Mouse (Mus musculus): ENCODE results near the gene Aldoart2. TPM values are rescaled to one million over a fixed set of nuclear protein-coding genes. Genes with fewer than 3 reads are reported as not detected.
"Not testable (repeated sequence)": the region's sequence is repeated elsewhere in the genome, so short reads cannot be mapped to it uniquely, and the experiment has no call there.

Gene Aldoart2
- polyA plus RNA-seq, 1 experiment from 2014 or later: not detected

- H3K27me3 ChIP-seq: no peaks in the 10 kb centered on the region
- H3K27ac ChIP-seq: no peak overlapping the region
- no peak for ATAC-seq
- peaks cover 10% of the 10 kb centered on the region for H3K4me1 ChIP-seq (replicated peaks)
- no peaks in the 10 kb centered on the region for H3K36me3 ChIP-seq
- no peak overlapping the region for H3K4me3 ChIP-seq (replicated peaks)
- no peaks in the 10 kb centered on the region for H3K9me3 ChIP-seq
- WGBS: 90% methylated on average over 3 of the region's 3 CpGs
- no peak overlapping the region for H3K9ac ChIP-seq (replicated peaks)
- H3K4me2 ChIP-seq (replicated peaks): no peak overlapping the region
These were observed 1.3 kb upstream of the Aldoart2 start for GRCm38 (mm10) chr12:55563742-55564141.

GRCm38 (mm10) chr12:55564187-55564963, 664 bp upstream of the Aldoart2 start:
- 85% methylated on average over 9 of the region's 9 CpGs for WGBS

GRCm38 (mm10) chr12:55565867-55566266, 828 bp downstream of the Aldoart2 start:
- H3K27ac ChIP-seq: no peak overlapping the region
- H3K9ac ChIP-seq (replicated peaks): no peak overlapping the region
- H3K27me3 ChIP-seq: no peaks in the 10 kb centered on the region
- H3K4me3 ChIP-seq (replicated peaks): no peak overlapping the region
- WGBS: 78% methylated on average over 9 of the region's 9 CpGs
- H3K4me1 ChIP-seq (replicated peaks): no peaks in the 10 kb centered on the region
- no peak for ATAC-seq
- H3K36me3 ChIP-seq: no peaks in the 10 kb centered on the region
- no peaks in the 10 kb centered on the region for H3K9me3 ChIP-seq
- H3K4me2 ChIP-seq (replicated peaks): no peak overlapping the region

More at GRCm38 (mm10) chr12:55564187-55564963, 664 bp upstream of the Aldoart2 start:
- no peaks in the 10 kb centered on the region for H3K27me3 ChIP-seq
- ATAC-seq: no peak
- no peaks in the 10 kb centered on the region for H3K9me3 ChIP-seq
- H3K9ac ChIP-seq (replicated peaks): no peak overlapping the region
- H3K36me3 ChIP-seq: no peaks in the 10 kb centered on the region
- no peak overlapping the region for H3K27ac ChIP-seq
- no peak overlapping the region for H3K4me2 ChIP-seq (replicated peaks)
- H3K4me1 ChIP-seq (replicated peaks): peaks cover 10% of the 10 kb centered on the region
- no peak overlapping the region for H3K4me3 ChIP-seq (replicated peaks)

- WGBS: 85% methylated on average over 5 of the region's 5 CpGs
- Histone ChIP-seq H3K9ac (replicated peaks) (no peak overlapping the region), H3K27me3 (no peaks in the 10 kb centered on the region), H3K36me3 (no peaks in the 10 kb centered on the region), H3K4me3 (replicated peaks) (no peak overlapping the region), H3K27ac (no peak overlapping the region), H3K9me3 (no peaks in the 10 kb centered on the region), H3K4me2 (replicated peaks) (no peak overlapping the region), H3K4me1 (replicated peaks) (no peaks in the 10 kb centered on the region)
- no peak for ATAC-seq
These were observed 1.8 kb downstream of the Aldoart2 start for GRCm38 (mm10) chr12:55566837-55567236.

- Histone ChIP-seq H3K4me1 (replicated peaks) (no peaks in the 10 kb centered on the region), H3K9me3 (no peaks in the 10 kb centered on the region), H3K9ac (replicated peaks) (no peak overlapping the region), H3K27ac (no peak overlapping the region), H3K27me3 (no peaks in the 10 kb centered on the region), H3K4me2 (replicated peaks) (no peak overlapping the region), H3K4me3 (replicated peaks) (no peak overlapping the region), H3K36me3 (no peaks in the 10 kb centered on the region)
- no peak for ATAC-seq
- 83% methylated on average over 3 of the region's 3 CpGs for WGBS
These were observed 3.4 kb downstream of the Aldoart2 start for GRCm38 (mm10) chr12:55568466-55568865.

GRCm38 (mm10) chr12:55569676-55570075, 4.6 kb downstream of the Aldoart2 start:
- peaks cover 6% of the 10 kb centered on the region for H3K4me1 ChIP-seq (replicated peaks)
- no peak overlapping the region for H3K9ac ChIP-seq (replicated peaks)
- H3K9me3 ChIP-seq: no peaks in the 10 kb centered on the region
- no peak overlapping the region for H3K4me3 ChIP-seq (replicated peaks)
- 87% methylated on average over 6 of the region's 6 CpGs for WGBS
- no peaks in the 10 kb centered on the region for H3K36me3 ChIP-seq
- no peak overlapping the region for H3K27ac ChIP-seq
- ATAC-seq: no peak
- H3K4me2 ChIP-seq (replicated peaks): no peak overlapping the region
- no peaks in the 10 kb centered on the region for H3K27me3 ChIP-seq

GRCm38 (mm10) chr12:55570646-55571045, 5.6 kb downstream of the Aldoart2 start:
- H3K4me3 ChIP-seq (replicated peaks): no peak overlapping the region
- H3K9me3 ChIP-seq: no peaks in the 10 kb centered on the region
- H3K27me3 ChIP-seq: no peaks in the 10 kb centered on the region
- no peak overlapping the region for H3K4me2 ChIP-seq (replicated peaks)
- no peak overlapping the region for H3K9ac ChIP-seq (replicated peaks)
- peaks cover 6% of the 10 kb centered on the region for H3K4me1 ChIP-seq (replicated peaks)
- H3K27ac ChIP-seq: no peak overlapping the region
- H3K36me3 ChIP-seq: no peaks in the 10 kb centered on the region
- ATAC-seq: no peak
- WGBS: 91% methylated on average over 9 of the region's 9 CpGs

- H3K9ac ChIP-seq (replicated peaks): no peak overlapping the region
- H3K27me3 ChIP-seq: no peaks in the 10 kb centered on the region
- H3K36me3 ChIP-seq: no peaks in the 10 kb centered on the region
- H3K27ac ChIP-seq: no peak overlapping the region
- no peak overlapping the region for H3K4me2 ChIP-seq (replicated peaks)
- H3K4me3 ChIP-seq (replicated peaks): no peak overlapping the region
- H3K9me3 ChIP-seq: no peaks in the 10 kb centered on the region
- H3K4me1 ChIP-seq (replicated peaks): peaks cover 6% of the 10 kb centered on the region
- no peak for ATAC-seq
- WGBS: 63% methylated on average over 10 of the region's 11 CpGs
These were observed 6.1 kb downstream of the Aldoart2 start for GRCm38 (mm10) chr12:55571181-55571580.

GRCm38 (mm10) chr12:55571661-55572060, 6.6 kb downstream of the Aldoart2 start:
- H3K27me3 ChIP-seq: no peaks in the 10 kb centered on the region
- H3K36me3 ChIP-seq: no peaks in the 10 kb centered on the region
- ATAC-seq: no peak
- H3K4me3 ChIP-seq (replicated peaks): no peak overlapping the region
- H3K27ac ChIP-seq: no peak overlapping the region
- no peak overlapping the region for H3K9ac ChIP-seq (replicated peaks)
- peaks cover 6% of the 10 kb centered on the region for H3K4me1 ChIP-seq (replicated peaks)
- 79% methylated on average over 10 of the region's 10 CpGs for WGBS
- H3K9me3 ChIP-seq: no peaks in the 10 kb centered on the region
- no peak overlapping the region for H3K4me2 ChIP-seq (replicated peaks)

GRCm38 (mm10) chr12:55573089-55573488, 8.1 kb downstream of the Aldoart2 start:
- no peaks in the 10 kb centered on the region for H3K9me3 ChIP-seq
- ATAC-seq: no peak
- peaks cover 6% of the 10 kb centered on the region for H3K4me1 ChIP-seq (replicated peaks)
- no peaks in the 10 kb centered on the region for H3K36me3 ChIP-seq
- no peak overlapping the region for H3K27ac ChIP-seq
- H3K4me2 ChIP-seq (replicated peaks): no peak overlapping the region
- H3K27me3 ChIP-seq: no peaks in the 10 kb centered on the region
- H3K9ac ChIP-seq (replicated peaks): no peak overlapping the region
- H3K4me3 ChIP-seq (replicated peaks): no peak overlapping the region

GRCm38 (mm10) chr12:55573794-55574193, 8.8 kb downstream of the Aldoart2 start:
- peaks cover 6% of the 10 kb centered on the region for H3K4me1 ChIP-seq (replicated peaks)
- WGBS: 6% methylated on average over 6 of the region's 6 CpGs
- peak; percentile 83 for ATAC-seq
- H3K4me3 ChIP-seq (replicated peaks): no peak overlapping the region
- H3K9ac ChIP-seq (replicated peaks): no peak overlapping the region
- no peaks in the 10 kb centered on the region for H3K27me3 ChIP-seq
- no peaks in the 10 kb centered on the region for H3K9me3 ChIP-seq
- H3K27ac ChIP-seq: no peak overlapping the region
- H3K4me2 ChIP-seq (replicated peaks): no peak overlapping the region
- no peaks in the 10 kb centered on the region for H3K36me3 ChIP-seq

- not testable (repeated sequence) for ATAC-seq; H3K9ac ChIP-seq (replicated peaks); H3K27ac ChIP-seq; H3K9me3 ChIP-seq; H3K4me1 ChIP-seq (replicated peaks); H3K4me3 ChIP-seq (replicated peaks); H3K27me3 ChIP-seq; H3K4me2 ChIP-seq (replicated peaks); H3K36me3 ChIP-seq
- 40% methylated on average over 9 of the region's 9 CpGs for WGBS
These were observed 21.9 kb downstream of the Aldoart2 start for GRCm38 (mm10) chr12:55586936-55587335.

- WGBS: 6% methylated on average over 7 of the region's 7 CpGs
- Histone ChIP-seq H3K27me3 (peaks cover 70% of the 10 kb centered on the region), H3K4me3 (replicated peaks) (peak overlapping the region; percentile 55), H3K36me3 (no peaks in the 10 kb centered on the region), H3K9me3 (no peaks in the 10 kb centered on the region), H3K9ac (replicated peaks) (peak overlapping the region; percentile 59), H3K27ac (no peak overlapping the region), H3K4me2 (replicated peaks) (peak overlapping the region; percentile 95), H3K4me1 (replicated peaks) (peaks cover 26% of the 10 kb centered on the region)
- ATAC-seq: no peak; the same call in 1 of the 2 replicates
These were observed 33.5 kb downstream of the Aldoart2 start for GRCm38 (mm10) chr12:55598537-55598886.

Measured in midbrain, embryonic 13.5 days (tissue).